Mouse (Mus musculus): ENCODE measurements around the gene Lclat1. TPM values are rescaled to one million over a fixed set of nuclear protein-coding genes. Genes with fewer than 3 reads are reported as not detected.

The Lclat1 gene
- polyA plus RNA-seq, 1 experiment from 2014 or later, result 23.8 TPM

DNA sequence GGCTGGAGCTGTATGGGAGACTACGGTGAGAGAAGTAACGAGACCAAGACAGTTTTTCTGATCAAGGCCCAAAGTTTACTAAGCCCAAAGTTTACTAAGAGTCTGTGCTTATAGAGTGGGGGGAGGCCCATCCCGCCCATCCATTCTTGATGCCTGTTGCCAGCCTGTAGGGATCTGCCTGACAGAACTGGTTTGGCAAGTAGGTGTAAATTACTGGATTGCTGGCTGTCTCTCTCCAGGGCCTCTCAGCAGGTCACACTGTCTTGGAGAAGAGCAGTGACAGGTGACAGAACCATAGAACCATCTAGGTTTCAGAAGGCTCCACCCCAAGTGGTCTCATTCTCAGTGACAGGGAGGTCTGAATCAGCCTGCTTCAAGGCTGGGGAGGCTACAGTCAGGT, 109.5 kb downstream of the Lclat1 start:
- no peaks in the 10 kb centered on the region for H3K9me3 ChIP-seq (ENCODE audit: control insufficient read depth, low read length)
- no peak for ATAC-seq (ENCODE audit: low read depth)
- H3K27ac ChIP-seq (ENCODE audit: low read depth, low read length), result no peak overlapping the region
- H3K4me1 ChIP-seq (ENCODE audit: control insufficient read depth, insufficient read depth, low read length), result 0 out of 2 replicates have a peak, but pooled peaks cover 2% of the 10 kb centered on the region
- H3K36me3 ChIP-seq (ENCODE audit: control insufficient read depth, insufficient read depth, low read length), result no peaks in the 10 kb centered on the region
- H3K9ac ChIP-seq (replicated peaks; ENCODE audit: low read depth, low read length), result no peak overlapping the region
- no peak overlapping the region for H3K4me3 ChIP-seq (ENCODE audit: low read depth, low read length)
- no peak overlapping the region for H3K4me2 ChIP-seq (ENCODE audit: low read depth, low read length)
- H3K27me3 ChIP-seq (ENCODE audit: control insufficient read depth, insufficient read depth, low read length), result no peaks in the 10 kb centered on the region
- WGBS, result 88% methylated on average over 3 of the region's 3 CpGs

DNA sequence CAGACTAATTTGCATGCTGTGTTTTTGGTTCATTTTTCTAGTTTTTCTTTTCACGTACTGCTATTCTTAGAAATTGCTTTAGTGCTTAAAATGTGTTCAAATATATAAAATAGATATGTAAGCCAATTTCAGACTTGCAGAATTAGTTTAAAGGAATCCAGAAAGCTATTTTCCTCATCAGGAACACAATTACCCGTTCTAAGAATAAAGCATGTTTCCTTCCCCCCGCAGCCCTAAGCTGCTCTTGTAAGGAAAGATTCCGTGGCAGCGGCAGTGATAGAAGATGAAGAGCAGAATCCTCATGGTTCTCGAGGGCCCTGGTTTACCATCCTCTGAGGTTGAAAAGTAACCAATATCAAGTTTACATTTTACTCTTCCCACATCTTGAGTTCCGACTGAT, 113.0 kb downstream of the Lclat1 start:
- H3K4me3 ChIP-seq (ENCODE audit: low read depth, low read length), result no peak overlapping the region
- WGBS, result 67% methylated on average over 7 of the region's 7 CpGs
- no peaks in the 10 kb centered on the region for H3K27me3 ChIP-seq (ENCODE audit: control insufficient read depth, insufficient read depth, low read length)
- H3K4me1 ChIP-seq (ENCODE audit: control insufficient read depth, insufficient read depth, low read length), result peaks cover 2% of the 10 kb centered on the region; the same call in 1 of the 2 replicates
- no peak overlapping the region for H3K9ac ChIP-seq (replicated peaks; ENCODE audit: low read depth, low read length)
- no peak overlapping the region for H3K4me2 ChIP-seq (ENCODE audit: low read depth, low read length)
- no peak overlapping the region for H3K27ac ChIP-seq (ENCODE audit: low read depth, low read length)
- no peaks in the 10 kb centered on the region for H3K9me3 ChIP-seq (ENCODE audit: control insufficient read depth, low read length)
- no peaks in the 10 kb centered on the region for H3K36me3 ChIP-seq (ENCODE audit: control insufficient read depth, insufficient read depth, low read length)
- no peak for ATAC-seq (ENCODE audit: low read depth)

DNA sequence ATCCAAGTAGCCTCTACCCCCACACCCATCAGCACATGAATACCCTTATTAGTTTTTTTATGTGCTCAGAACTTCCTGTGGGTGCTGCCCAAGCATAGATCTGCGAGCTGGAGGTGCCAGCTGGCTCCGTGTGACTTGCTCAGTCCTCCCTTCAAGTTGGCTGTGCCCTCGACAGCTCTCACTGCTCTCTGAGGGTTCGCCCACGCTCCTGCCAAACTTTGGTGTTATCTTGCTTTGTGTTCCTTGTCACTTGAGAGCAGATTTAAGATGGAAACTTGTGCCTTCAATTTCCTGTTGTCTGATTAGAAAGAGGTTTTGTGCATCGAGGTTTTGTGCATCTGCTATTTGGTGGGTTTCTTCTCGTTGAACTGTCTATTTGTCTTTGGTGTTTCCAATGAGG, 114.3 kb downstream of the Lclat1 start:
- H3K4me2 ChIP-seq (ENCODE audit: low read depth, low read length), result no peak overlapping the region
- ATAC-seq (ENCODE audit: low read depth), result no peak
- H3K9ac ChIP-seq (replicated peaks; ENCODE audit: low read depth, low read length), result no peak overlapping the region
- H3K9me3 ChIP-seq (ENCODE audit: control insufficient read depth, low read length), result no peaks in the 10 kb centered on the region
- no peak overlapping the region for H3K27ac ChIP-seq (ENCODE audit: low read depth, low read length)
- H3K4me3 ChIP-seq (ENCODE audit: low read depth, low read length), result no peak overlapping the region
- no peaks in the 10 kb centered on the region for H3K36me3 ChIP-seq (ENCODE audit: control insufficient read depth, insufficient read depth, low read length)
- H3K4me1 ChIP-seq (ENCODE audit: control insufficient read depth, insufficient read depth, low read length), result peaks cover 10% of the 10 kb centered on the region
- 55% methylated on average over 7 of the region's 7 CpGs for WGBS
- H3K27me3 ChIP-seq (ENCODE audit: control insufficient read depth, insufficient read depth, low read length), result no peaks in the 10 kb centered on the region

DNA sequence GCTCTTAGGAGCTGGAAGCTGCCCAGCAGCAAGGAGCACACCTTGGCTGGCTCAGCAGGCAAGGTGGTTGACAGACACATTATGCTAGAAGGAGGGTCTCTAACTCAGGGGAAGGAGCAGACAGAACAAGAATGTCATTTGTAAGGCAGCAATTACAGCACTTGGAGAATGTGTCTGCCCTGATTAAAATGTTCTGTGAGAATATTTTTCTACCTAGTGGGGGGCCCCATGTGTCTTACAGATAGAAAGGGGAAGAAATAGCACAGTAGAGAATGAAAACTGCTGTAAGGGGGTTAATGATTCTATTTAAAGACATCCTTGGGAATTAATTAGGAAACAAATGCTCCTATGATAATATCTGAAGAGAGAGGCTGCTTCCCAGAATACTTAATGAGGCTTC, 117.7 kb downstream of the Lclat1 start:
- Histone ChIP-seq H3K9me3 (ENCODE audit: control insufficient read depth, low read length) (no peaks in the 10 kb centered on the region), H3K9ac (replicated peaks; ENCODE audit: low read depth, low read length) (no peak overlapping the region), H3K27me3 (ENCODE audit: control insufficient read depth, insufficient read depth, low read length) (no peaks in the 10 kb centered on the region), H3K27ac (ENCODE audit: low read depth, low read length) (peak overlapping the region; percentile 18; the same call in 1 of the 2 replicates), H3K4me2 (ENCODE audit: low read depth, low read length) (no peak overlapping the region), H3K4me3 (ENCODE audit: low read depth, low read length) (no peak overlapping the region), H3K4me1 (ENCODE audit: control insufficient read depth, insufficient read depth, low read length) (peaks cover 10% of the 10 kb centered on the region), H3K36me3 (ENCODE audit: control insufficient read depth, insufficient read depth, low read length) (no peaks in the 10 kb centered on the region)
- peak; percentile 69 for ATAC-seq (ENCODE audit: low read depth)

DNA sequence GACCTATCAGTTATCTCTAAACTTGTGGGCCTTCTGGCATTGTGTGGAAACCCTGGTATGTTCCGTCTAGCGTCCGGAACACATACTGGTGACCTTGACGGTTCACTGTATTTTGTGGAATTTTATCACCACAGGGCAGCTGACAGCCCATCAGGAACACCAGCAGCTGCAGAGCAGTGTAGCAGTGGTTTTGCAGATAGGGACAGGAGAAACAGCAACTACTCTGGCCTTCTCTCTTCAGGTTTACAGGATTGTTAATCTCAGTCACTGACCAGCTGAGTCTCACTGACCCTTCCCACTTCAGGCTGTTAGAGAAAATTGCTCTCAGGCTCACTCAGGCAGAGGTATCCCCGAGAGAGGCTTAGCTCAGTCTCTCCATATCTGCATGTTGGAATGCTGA, 118.2 kb downstream of the Lclat1 start:
- Histone ChIP-seq H3K27ac (ENCODE audit: low read depth, low read length) (peak overlapping the region; percentile 78), H3K36me3 (ENCODE audit: control insufficient read depth, insufficient read depth, low read length) (no peaks in the 10 kb centered on the region), H3K9me3 (ENCODE audit: control insufficient read depth, low read length) (no peaks in the 10 kb centered on the region), H3K27me3 (ENCODE audit: control insufficient read depth, insufficient read depth, low read length) (no peaks in the 10 kb centered on the region), H3K4me2 (ENCODE audit: low read depth, low read length) (no peak overlapping the region), H3K9ac (replicated peaks; ENCODE audit: low read depth, low read length) (peak overlapping the region; percentile 16; the same call in 1 of the 2 replicates), H3K4me3 (ENCODE audit: low read depth, low read length) (no peak overlapping the region), H3K4me1 (ENCODE audit: control insufficient read depth, insufficient read depth, low read length) (peaks cover 10% of the 10 kb centered on the region)
- ATAC-seq (ENCODE audit: low read depth), result peak; percentile 57
- WGBS, result 28% methylated on average over 5 of the region's 5 CpGs

DNA sequence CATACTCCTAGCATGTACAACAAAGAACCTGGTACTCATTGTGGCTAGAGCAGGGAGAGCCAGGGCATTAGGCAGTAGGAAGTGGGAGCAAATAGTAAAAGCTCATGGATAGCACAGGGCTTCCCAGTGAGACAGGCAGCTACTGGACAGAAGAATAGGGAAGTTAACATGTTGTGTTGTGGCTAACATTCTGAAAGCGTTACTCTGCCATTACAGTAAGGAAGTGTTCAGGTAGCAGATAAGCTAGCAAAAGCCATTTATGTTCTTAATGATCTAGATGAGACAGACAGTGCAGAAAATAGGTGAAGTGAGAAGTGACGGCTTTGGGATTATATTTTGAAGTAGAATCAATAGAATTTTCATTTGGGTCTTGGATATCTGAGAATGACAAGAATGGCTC, 118.8 kb downstream of the Lclat1 start:
- H3K9ac ChIP-seq (replicated peaks; ENCODE audit: low read depth, low read length), result no peak overlapping the region
- no peaks in the 10 kb centered on the region for H3K36me3 ChIP-seq (ENCODE audit: control insufficient read depth, insufficient read depth, low read length)
- H3K9me3 ChIP-seq (ENCODE audit: control insufficient read depth, low read length), result no peaks in the 10 kb centered on the region
- H3K4me1 ChIP-seq (ENCODE audit: control insufficient read depth, insufficient read depth, low read length), result peaks cover 10% of the 10 kb centered on the region
- 83% methylated on average over 2 of the region's 2 CpGs for WGBS
- H3K4me3 ChIP-seq (ENCODE audit: low read depth, low read length), result no peak overlapping the region
- ATAC-seq (ENCODE audit: low read depth), result no peak
- H3K4me2 ChIP-seq (ENCODE audit: low read depth, low read length), result no peak overlapping the region
- peak overlapping the region; percentile 78; the same call in 1 of the 2 replicates for H3K27ac ChIP-seq (ENCODE audit: low read depth, low read length)
- no peaks in the 10 kb centered on the region for H3K27me3 ChIP-seq (ENCODE audit: control insufficient read depth, insufficient read depth, low read length)

DNA sequence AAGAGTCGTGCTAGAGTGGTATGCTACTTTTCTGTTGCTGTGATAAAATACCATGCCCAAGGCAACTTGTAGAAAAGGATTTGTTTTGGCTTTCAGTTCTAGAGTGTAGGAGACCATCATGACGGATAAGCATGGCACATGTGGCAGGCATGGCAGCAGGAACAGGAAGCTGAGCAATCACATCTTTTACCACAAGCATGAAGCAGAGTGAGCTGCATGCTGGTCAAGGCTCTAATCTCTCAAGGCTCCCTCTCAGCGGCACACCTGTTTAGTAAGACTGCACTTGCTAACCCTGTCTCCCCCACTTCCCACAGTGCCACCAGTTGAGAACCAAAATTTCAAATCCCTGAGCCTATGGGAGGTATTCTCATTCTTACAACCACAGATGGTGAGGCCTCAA, 119.6 kb downstream of the Lclat1 start:
- Histone ChIP-seq H3K27me3 (ENCODE audit: control insufficient read depth, insufficient read depth, low read length) (no peaks in the 10 kb centered on the region), H3K4me1 (ENCODE audit: control insufficient read depth, insufficient read depth, low read length) (peaks cover 8% of the 10 kb centered on the region), H3K9ac (replicated peaks; ENCODE audit: low read depth, low read length) (no peak overlapping the region), H3K36me3 (ENCODE audit: control insufficient read depth, insufficient read depth, low read length) (no peaks in the 10 kb centered on the region), H3K4me2 (ENCODE audit: low read depth, low read length) (no peak overlapping the region), H3K4me3 (ENCODE audit: low read depth, low read length) (no peak overlapping the region), H3K9me3 (ENCODE audit: control insufficient read depth, low read length) (no peaks in the 10 kb centered on the region), H3K27ac (ENCODE audit: low read depth, low read length) (no peak overlapping the region)
- 93% methylated on average over 3 of the region's 3 CpGs for WGBS
- ATAC-seq (ENCODE audit: low read depth), result no peak

DNA sequence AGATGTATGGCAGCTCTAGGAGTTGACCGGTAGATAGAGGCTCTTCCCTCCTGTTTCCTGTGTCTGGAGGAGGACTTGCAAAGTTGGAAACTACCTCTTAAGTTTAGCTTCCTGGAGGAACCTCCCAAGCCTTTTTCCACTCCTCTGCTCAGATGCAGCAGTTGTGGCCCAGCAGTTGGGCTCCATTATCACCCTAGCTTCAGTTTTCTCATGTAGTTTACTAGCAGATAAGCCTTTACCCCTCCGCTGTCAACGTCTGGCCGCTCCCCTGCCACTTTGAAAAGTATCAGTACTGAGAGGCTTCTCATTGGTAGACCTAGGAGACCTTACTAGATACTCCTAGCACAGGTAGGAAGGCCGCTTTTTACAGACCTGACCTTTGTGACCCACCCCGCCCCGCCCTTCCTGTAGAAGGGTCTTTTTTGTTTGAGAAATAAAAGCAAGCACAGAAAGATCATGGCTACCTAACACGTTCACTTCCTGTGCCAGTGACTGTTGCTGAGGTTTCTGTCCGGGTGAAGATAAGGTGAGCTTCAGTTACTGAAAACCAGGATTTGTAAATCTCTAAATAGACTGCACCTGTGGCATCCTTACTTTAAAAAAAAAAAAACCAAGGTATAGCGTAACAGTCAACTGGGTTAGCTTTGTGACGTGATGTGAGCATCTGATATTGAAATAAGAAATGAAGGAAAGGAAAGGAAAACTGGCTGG, 121.8 kb downstream of the Lclat1 start:
- Histone ChIP-seq H3K4me2 (ENCODE audit: low read depth, low read length) (no peak overlapping the region), H3K36me3 (ENCODE audit: control insufficient read depth, insufficient read depth, low read length) (no peaks in the 10 kb centered on the region), H3K9me3 (ENCODE audit: control insufficient read depth, low read length) (no peaks in the 10 kb centered on the region), H3K27ac (ENCODE audit: low read depth, low read length) (no peak overlapping the region), H3K4me3 (ENCODE audit: low read depth, low read length) (no peak overlapping the region), H3K27me3 (ENCODE audit: control insufficient read depth, insufficient read depth, low read length) (no peaks in the 10 kb centered on the region), H3K4me1 (ENCODE audit: control insufficient read depth, insufficient read depth, low read length) (peaks cover 8% of the 10 kb centered on the region), H3K9ac (replicated peaks; ENCODE audit: low read depth, low read length) (no peak overlapping the region)
- ATAC-seq (ENCODE audit: low read depth), result no peak
- WGBS, result 96% methylated on average over 11 of the region's 11 CpGs

DNA sequence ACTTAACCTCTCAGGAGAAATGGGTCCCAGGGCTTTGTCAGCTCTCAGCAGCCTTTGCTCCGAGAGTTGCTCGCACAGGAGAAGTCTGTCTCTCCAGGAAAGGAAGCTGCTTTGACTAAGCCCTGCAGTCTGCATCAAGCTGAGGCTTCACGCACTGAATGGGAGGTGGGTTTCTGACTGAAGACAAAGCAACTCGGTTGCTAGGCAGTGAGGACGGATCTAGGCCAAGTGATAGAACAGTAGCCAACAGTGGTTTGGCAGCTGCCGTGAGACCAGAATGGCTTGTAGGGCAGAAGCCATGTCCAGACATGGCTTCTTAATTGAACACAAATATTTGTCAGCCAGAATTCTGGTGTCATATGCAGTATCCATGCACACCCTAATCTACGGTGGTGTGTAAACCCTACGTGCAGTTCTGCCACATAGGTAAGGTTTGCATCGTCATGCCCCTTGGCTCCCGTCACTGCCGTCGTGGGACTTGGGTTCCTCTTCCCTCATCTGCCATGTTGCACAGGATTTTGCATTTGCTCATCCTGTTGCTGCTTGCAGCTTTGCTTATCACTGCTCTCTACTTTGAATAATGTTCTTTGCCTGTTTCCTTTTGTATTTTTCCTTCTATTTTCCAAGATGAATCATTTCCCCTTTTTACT, 122.7 kb downstream of the Lclat1 start:
- peaks cover 8% of the 10 kb centered on the region for H3K4me1 ChIP-seq (ENCODE audit: control insufficient read depth, insufficient read depth, low read length)
- no peaks in the 10 kb centered on the region for H3K36me3 ChIP-seq (ENCODE audit: control insufficient read depth, insufficient read depth, low read length)
- H3K4me3 ChIP-seq (ENCODE audit: low read depth, low read length), result no peak overlapping the region
- no peaks in the 10 kb centered on the region for H3K27me3 ChIP-seq (ENCODE audit: control insufficient read depth, insufficient read depth, low read length)
- 74% methylated on average over 12 of the region's 12 CpGs for WGBS
- H3K9ac ChIP-seq (replicated peaks; ENCODE audit: low read depth, low read length), result no peak overlapping the region
- no peak overlapping the region for H3K27ac ChIP-seq (ENCODE audit: low read depth, low read length)
- no peaks in the 10 kb centered on the region for H3K9me3 ChIP-seq (ENCODE audit: control insufficient read depth, low read length)
- no peak overlapping the region for H3K4me2 ChIP-seq (ENCODE audit: low read depth, low read length)
- peak; percentile 54; the same call in 1 of the 2 replicates for ATAC-seq (ENCODE audit: low read depth)

All from neural tube, embryonic 14.5 days (tissue).